Mouse (Mus musculus): Measurements from ENCODE around the gene Nol10.

GRCm38 (mm10) chr12:17373470-17373975, 25.3 kb downstream of the Nol10 start:
- TF ChIP-seq CTCF (IDR thresholded peaks at IDR 0.05; ENCODE audit: low read depth) (no peak), EP300 (IDR thresholded peaks at IDR 0.05; ENCODE audit: low read depth) (no peak)
